Mouse (Mus musculus) CH12.LX (cell line): ENCODE results near the gene Dennd2c. TPM values are rescaled to one million over a fixed set of nuclear protein-coding genes. Genes with fewer than 3 reads are reported as not detected.
A peak's percentile ranks its signal among the peaks of the same experiment; 100 is the strongest.
"Not testable (repeated sequence)": the region's sequence is repeated elsewhere in the genome, so short reads cannot be mapped to it uniquely, and the experiment has no call there.

Experiments
- DNase-seq: peaks from one replicate; pipeline ENCODE4 v3.0.0-alpha.2; 2013; ENCODE audit errors: extremely low read depth
- H3K27ac ChIP-seq: 2 replicates; pipeline ENCODE4 v1.5.1; 2012; ENCODE audit warnings: low read depth, mild to moderate bottlenecking, control low read depth, moderate library complexity; ENCODE audit not compliant: insufficient read depth
- H3K27me3 ChIP-seq: replicated peaks from 2 replicates; pipeline ENCODE3; 2012; ENCODE audit warnings: inconsistent platforms
- H3K36me3 ChIP-seq, 2 experiments: replicated peaks in 1 of 2; 2 replicates each; pipeline versions ENCODE3 to v1.6.1; 2012; ENCODE audit warnings: inconsistent platforms in 1 of 2, low read length in 1 of 2, mild to moderate bottlenecking in 1 of 2, mixed read lengths in 1 of 2, moderate library complexity in 1 of 2; ENCODE audit not compliant: control insufficient read depth in 1 of 2, insufficient read depth in 1 of 2
- H3K4me1 ChIP-seq, 2 experiments: 2 replicates each; pipeline ENCODE4 v1.6.1; 2012; ENCODE audit warnings: inconsistent platforms in 1 of 2, moderate library complexity in 1 of 2; ENCODE audit not compliant: insufficient read depth in 2 of 2, control insufficient read depth in 1 of 2
- H3K4me2 ChIP-seq: 2 replicates; pipeline ENCODE4 v1.6.1; 2012; ENCODE audit warnings: low read depth, mild to moderate bottlenecking, control low read depth; ENCODE audit not compliant: poor library complexity, insufficient read depth, severe bottlenecking
- H3K4me3 ChIP-seq, 3 experiments: fragments of 150-350 bp in 1 of 3; sonication (generic) in 1 of 3; replicated peaks in 1 of 3; 2 replicates each; pipeline versions ENCODE3 to v1.5.1; 2011 to 2012; ENCODE audit warnings: low read depth in 2 of 3, low read length in 2 of 3, mild to moderate bottlenecking in 2 of 3, moderate library complexity in 2 of 3, control low read depth in 1 of 3, improper control_type of control experiment in 1 of 3, inconsistent platforms in 1 of 3, mixed read lengths in 1 of 3; ENCODE audit not compliant: poor library complexity in 1 of 3
- H3K79me2 ChIP-seq: replicated peaks from 2 replicates; pipeline ENCODE4 v1.6.1; 2012; ENCODE audit warnings: mild to moderate bottlenecking, moderate library complexity; ENCODE audit not compliant: control insufficient read depth, poor library complexity, insufficient read depth, severe bottlenecking; ENCODE audit errors: extremely low read depth
- H3K9ac ChIP-seq: 2 replicates; pipeline ENCODE4 v1.6.1; 2012; ENCODE audit warnings: low read depth, mild to moderate bottlenecking, control low read depth, moderate library complexity; ENCODE audit not compliant: insufficient read depth
- H3K9me3 ChIP-seq: replicated peaks from 2 replicates; pipeline ENCODE3; 2012; ENCODE audit warnings: low read length, inconsistent platforms, mixed read lengths
- BHLHE40 ChIP-seq: IDR thresholded peaks from 2 replicates; pipeline ENCODE4 v1.6.1; 2011; ENCODE audit warnings: mild to moderate bottlenecking, low read depth, low read length, improper control_type of control experiment
- CHD1 ChIP-seq: IDR thresholded peaks from 2 replicates; pipeline ENCODE4 v1.6.1; 2012; ENCODE audit warnings: low read depth, low read length, improper control_type of control experiment, inconsistent platforms
- CHD2 ChIP-seq: IDR thresholded peaks from 2 replicates; pipeline ENCODE4 v1.6.1; 2011; ENCODE audit warnings: low read length, improper control_type of control experiment
- CTCF ChIP-seq, 2 experiments: IDR thresholded peaks in 1 of 2; conservative IDR thresholded peaks in 1 of 2; 2 replicates each; pipeline ENCODE4 v1.5.1; 2011 to 2012; ENCODE audit warnings: low read depth in 2 of 2, low read length in 2 of 2, improper control_type of control experiment in 1 of 2, inconsistent platforms in 1 of 2, mild to moderate bottlenecking in 1 of 2, moderate library complexity in 1 of 2
- E2F4 ChIP-seq: IDR thresholded peaks from 2 replicates; pipeline ENCODE4 v1.6.1; 2011; ENCODE audit warnings: low read depth, low read length, improper control_type of control experiment; ENCODE audit not compliant: insufficient replicate concordance
- ELF1 ChIP-seq: IDR thresholded peaks from 2 replicates; pipeline ENCODE4 v1.6.1; 2014; ENCODE audit warnings: low read depth, mild to moderate bottlenecking, inconsistent platforms, low read length, improper control_type of control experiment
- GABPA ChIP-seq: IDR thresholded peaks from 2 replicates; pipeline ENCODE4 v1.6.1; 2012; ENCODE audit warnings: low read depth, low read length, improper control_type of control experiment, inconsistent platforms; ENCODE audit not compliant: insufficient replicate concordance
- MAFK ChIP-seq: IDR thresholded peaks from 2 replicates; pipeline ENCODE4 v1.6.1; 2011; ENCODE audit warnings: low read length, improper control_type of control experiment; ENCODE audit not compliant: insufficient replicate concordance
- MEF2A ChIP-seq: IDR thresholded peaks from 2 replicates; pipeline ENCODE4 v1.6.1; 2014; ENCODE audit warnings: low read depth, mild to moderate bottlenecking, inconsistent platforms, low read length, improper control_type of control experiment, borderline replicate concordance
- MYC ChIP-seq: IDR thresholded peaks from 2 replicates; pipeline ENCODE4 v1.6.1; 2011; ENCODE audit warnings: low read depth, mild to moderate bottlenecking, improper control_type of control experiment, low read length
- NELFE ChIP-seq: IDR thresholded peaks from 2 replicates; pipeline ENCODE4 v1.6.1; 2011; ENCODE audit warnings: low read depth, low read length, improper control_type of control experiment
- NRF1 ChIP-seq: IDR thresholded peaks from 2 replicates; pipeline ENCODE4 v1.6.1; 2014; ENCODE audit warnings: low read depth, mild to moderate bottlenecking, inconsistent platforms, low read length, improper control_type of control experiment, moderate library complexity
- PAX5 ChIP-seq: IDR thresholded peaks from 2 replicates; pipeline ENCODE4 v1.6.1; 2012; ENCODE audit warnings: low read length, inconsistent platforms, mixed read lengths
- POLR2AphosphoS2 ChIP-seq: IDR thresholded peaks from 2 replicates; pipeline ENCODE4 v1.6.1; 2011; ENCODE audit warnings: low read depth, low read length, improper control_type of control experiment
- RAD21 ChIP-seq: IDR thresholded peaks from 2 replicates; pipeline ENCODE4 v1.6.1; 2011; ENCODE audit warnings: low read depth, mild to moderate bottlenecking, low read length, improper control_type of control experiment, moderate library complexity
- TCF12 ChIP-seq: IDR thresholded peaks from 2 replicates; pipeline ENCODE4 v1.6.1; 2014; ENCODE audit warnings: low read depth, mild to moderate bottlenecking, inconsistent platforms, low read length, improper control_type of control experiment
- USF1 ChIP-seq: IDR thresholded peaks from 2 replicates; pipeline ENCODE4 v1.6.1; 2014; ENCODE audit warnings: low read depth, mild to moderate bottlenecking, inconsistent platforms, low read length, improper control_type of control experiment
- ZC3H11A ChIP-seq: IDR thresholded peaks from 2 replicates; pipeline ENCODE4 v1.6.1; 2012; ENCODE audit warnings: low read depth, mild to moderate bottlenecking, inconsistent platforms, low read length, improper control_type of control experiment
- ZNF384 ChIP-seq: IDR thresholded peaks from 2 replicates; pipeline ENCODE4 v1.6.1; 2012; ENCODE audit warnings: low read depth, low read length, improper control_type of control experiment, inconsistent platforms
- dilution Hi-C: fragments of 300-500 bp; cut with MboI; formaldehyde crosslinking; loops from 2 replicates; pipeline ENCODE4 v1.14.3; 2020; ENCODE audit warnings: low sequenced_read_pairs; ENCODE audit not compliant: extremely low pct_unique_long_range_greater_than_20kb, extremely low pct_ligation_motif_present
- in situ Hi-C: fragments of 300-500 bp; cut with MboI; formaldehyde crosslinking; loops from 3 replicates; pipeline ENCODE4 v1.14.3; 2019; ENCODE audit warnings: low sequenced_read_pairs, low pct_ligation_motif_present, low pct_unique_long_range_greater_than_20kb, mixed read lengths
- polyA plus RNA-seq: library from polyadenylated mRNA; unstranded; fragments of >175 nt; gene quantifications from 2 replicates; pipeline ENCODE4 v1.2.1, GENCODE M21; 2012; ENCODE audit warnings: low read depth; ENCODE audit not compliant: insufficient read length
- total RNA-seq, 2 experiments: library from RNA; depleted of rRNA; stranded (reverse); fragments of 300-350 nt in 1 of 2; fragments of >200 nt in 1 of 2; gene quantifications; 2 replicates each; pipeline ENCODE4 v1.2.3; 2012 to 2014

Dennd2c gene
- total and polyA plus RNA-seq, 3 experiments = 0.13 to 0.27 (median 0.19) TPM

DNA sequence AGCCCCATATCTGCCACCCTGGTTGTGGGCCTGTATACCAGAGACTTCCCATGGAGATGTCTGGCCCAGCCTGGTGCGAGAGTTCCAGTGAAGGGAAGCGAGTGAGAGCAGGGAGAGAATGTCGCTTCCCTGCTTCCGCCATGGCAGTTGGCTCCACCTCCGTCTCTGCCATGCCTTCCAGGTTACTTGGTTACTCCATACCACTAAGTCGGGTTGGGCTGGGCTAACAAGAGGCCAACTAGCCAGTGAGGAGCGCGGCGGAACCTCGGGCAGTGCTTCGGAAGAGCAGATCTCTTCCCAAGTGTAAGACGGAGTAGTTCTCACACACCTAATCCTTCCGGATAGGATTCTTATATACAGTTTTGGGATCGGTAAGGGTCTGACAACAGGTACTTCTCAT, 80.4 kb downstream of the Dennd2c start:
- in situ Hi-C loops = no loop called here
- no peaks in the 10 kb centered on the region for H3K4me1 ChIP-seq
- no peak overlapping the region for H3K27ac ChIP-seq
- H3K4me2 ChIP-seq = no peak overlapping the region
- H3K4me3 ChIP-seq = no peak overlapping the region
- peaks cover 3 to 20% of the 10 kb centered on the region in 2 experiments for H3K36me3 ChIP-seq
- H3K79me2 ChIP-seq = no peaks in the 10 kb centered on the region
- dilution Hi-C loops = no loop called here
- no peak for DNase-seq
- no peaks in the 10 kb centered on the region for H3K9me3 ChIP-seq
- H3K27me3 ChIP-seq = no peaks in the 10 kb centered on the region
- TF ChIP-seq NRF1 (no peak), GABPA (no peak), TCF12 (no peak), ELF1 (no peak), MAFK (no peak), USF1 (no peak), MEF2A (no peak), ZC3H11A (no peak), ZNF384 (no peak), BHLHE40 (no peak), PAX5 (no peak), POLR2AphosphoS2 (no peak), CHD2 (no peak), NELFE (no peak), E2F4 (no peak), CHD1 (no peak)
- TF ChIP-seq, all 38 proteins: peak for 0
- no peak overlapping the region for H3K9ac ChIP-seq

DNA sequence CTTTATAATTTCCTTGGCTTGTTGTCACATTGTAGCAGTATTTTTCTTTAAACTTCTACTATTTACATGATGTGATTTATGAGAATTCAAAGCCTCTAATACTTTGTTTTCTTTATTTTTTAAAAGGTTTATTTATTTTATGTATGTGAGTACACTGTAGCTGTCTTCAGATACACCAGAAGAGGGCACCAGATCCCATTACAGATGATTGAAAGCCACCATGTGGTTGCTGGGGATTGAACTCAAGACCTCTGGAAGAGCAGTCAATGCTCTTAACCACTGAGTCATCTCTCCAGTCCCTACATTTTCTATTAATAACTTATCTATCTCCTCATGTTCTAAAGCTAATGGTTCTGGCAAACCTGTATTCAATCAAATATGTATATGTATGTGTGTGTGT, 82.1 kb downstream of the Dennd2c start:
- H3K4me2 ChIP-seq, H3K36me3 ChIP-seq, dilution Hi-C loops, H3K79me2 ChIP-seq, H3K9ac ChIP-seq, H3K4me1 ChIP-seq, in situ Hi-C loops, DNase-seq, H3K27ac ChIP-seq, H3K4me3 ChIP-seq, H3K27me3 ChIP-seq, H3K9me3 ChIP-seq: not testable (repeated sequence)
- TF ChIP-seq MYC (peak; percentile 59; the same call in 1 of the 2 replicates), CTCF (conservative IDR thresholded peaks at IDR 0.05 in 1 of 2, IDR thresholded peaks at IDR 0.05 in 1 of 2; ENCODE audit: low read depth in 2 of 2, low read length in 2 of 2) (peak in 1 of 2 experiments; percentile 51; a peak in 2 of 4 replicates), RAD21 (peak; percentile 27)
